ENCODE assay signal across 9 mouse cellular contexts in genomic region chr2:144123395-144124034, GRCm38 (mm10).
DNase-seq lines count a peak whose midpoint lies in the region; ATAC-seq lines count a peak whose summit lies in the region.
"Had no signal": no experiment of that assay in that cellular context is flagged by ENCODE, and none has a peak within 500 bp of the region (broad histone marks: within the 10 kb centered on the region; RNA-seq: fewer than 3 reads in every experiment).

No protein-coding gene starts in this region.

- no peak overlapping the region for H3K4me3 ChIP-seq in heart, embryonic 14.5 days (ENCODE audit: control insufficient read depth in 1 of 2, insufficient read depth in 1 of 2, low read depth in 1 of 2, low read length in 2 of 2)
- H3K4me3 ChIP-seq in neural tube, embryonic 15.5 days (replicated peaks) = no peak overlapping the region

- H3K9me3 ChIP-seq in heart, embryonic 14.5 days (ENCODE audit: control insufficient read depth, low read length) = no peaks in the 10 kb centered on the region
- H3K9me3 ChIP-seq in neural tube, embryonic 15.5 days (replicated peaks) = no peaks in the 10 kb centered on the region

- peak; percentile 60 for ATAC-seq in heart, embryonic 14.5 days (ENCODE audit: insufficient number of reproducible peaks, insufficient read depth, low FRiP score, low read depth)
- ATAC-seq in activated CD4-positive, CD25-positive, alpha-beta regulatory T cell, adult 4 months = no peak
- ATAC-seq in neural tube, embryonic 15.5 days (ENCODE audit: low FRiP score) = no peak
- ATAC-seq: hindbrain, postnatal 0 days had no signal

- H3K36me3 ChIP-seq in heart, embryonic 14.5 days (ENCODE audit: control insufficient read depth, insufficient read depth, low read length) = no peaks in the 10 kb centered on the region
- no peaks in the 10 kb centered on the region for H3K36me3 ChIP-seq in neural tube, embryonic 15.5 days

- peak overlapping the region; percentile 45 for H3K4me2 ChIP-seq in heart, embryonic 14.5 days (ENCODE audit: low read length)
- no peak overlapping the region for H3K4me2 ChIP-seq in neural tube, embryonic 15.5 days

- DNase-seq in gastrocnemius, adult 8-10 months (ENCODE audit: low spot score in 2 of 2) = peak; percentile 20 to 23
- DNase-seq in gastrocnemius, postnatal 10 days = no peak
- peak; percentile 29 for DNase-seq in embryo, embryonic 11 days
- DNase-seq in lung, postnatal 14 days = peak; percentile 11
- DNase-seq in kidney, postnatal 4 days = no peak

- H3K4me1 ChIP-seq in heart, embryonic 14.5 days (ENCODE audit: control insufficient read depth in 2 of 2, insufficient read depth in 2 of 2, low read length in 2 of 2) = peaks cover 8 to 17% of the 10 kb centered on the region in 2 experiments
- peaks cover 9% of the 10 kb centered on the region for H3K4me1 ChIP-seq in neural tube, embryonic 15.5 days

- peak overlapping the region; percentile 68 to 78 for H3K27ac ChIP-seq in heart, embryonic 14.5 days (replicated peaks in 1 of 2; ENCODE audit: control insufficient read depth in 1 of 2, insufficient read depth in 1 of 2, low read depth in 2 of 2, low read length in 2 of 2)
- no peak overlapping the region for H3K27ac ChIP-seq in neural tube, embryonic 15.5 days (replicated peaks)
- H3K27ac ChIP-seq: hindbrain, postnatal 0 days had no signal

- WGBS in heart, embryonic 14.5 days = 39% methylated on average over 8 of the region's 8 CpGs
- 85% methylated on average over 8 of the region's 8 CpGs for WGBS in neural tube, embryonic 15.5 days

- no peak overlapping the region for H3K9ac ChIP-seq in heart, embryonic 14.5 days (ENCODE audit: low read length)
- no peak overlapping the region for H3K9ac ChIP-seq in neural tube, embryonic 15.5 days (replicated peaks)

- H3K27me3 ChIP-seq in heart, embryonic 14.5 days (ENCODE audit: control insufficient read depth, insufficient read depth, low read length) = no peaks in the 10 kb centered on the region
- no peaks in the 10 kb centered on the region for H3K27me3 ChIP-seq in neural tube, embryonic 15.5 days (replicated peaks)

Comparison
In these comparisons a context has a peak if more than half of its experiments do, and no peak if none do; other contexts are left out.
1. DNase-seq: peak in gastrocnemius, adult 8-10 months (2 of 2), embryo, embryonic 11 days (single experiment) and lung, postnatal 14 days (single experiment); none in gastrocnemius, postnatal 10 days (single experiment) and kidney, postnatal 4 days (0 of 2).